In the genomic region with DNA sequence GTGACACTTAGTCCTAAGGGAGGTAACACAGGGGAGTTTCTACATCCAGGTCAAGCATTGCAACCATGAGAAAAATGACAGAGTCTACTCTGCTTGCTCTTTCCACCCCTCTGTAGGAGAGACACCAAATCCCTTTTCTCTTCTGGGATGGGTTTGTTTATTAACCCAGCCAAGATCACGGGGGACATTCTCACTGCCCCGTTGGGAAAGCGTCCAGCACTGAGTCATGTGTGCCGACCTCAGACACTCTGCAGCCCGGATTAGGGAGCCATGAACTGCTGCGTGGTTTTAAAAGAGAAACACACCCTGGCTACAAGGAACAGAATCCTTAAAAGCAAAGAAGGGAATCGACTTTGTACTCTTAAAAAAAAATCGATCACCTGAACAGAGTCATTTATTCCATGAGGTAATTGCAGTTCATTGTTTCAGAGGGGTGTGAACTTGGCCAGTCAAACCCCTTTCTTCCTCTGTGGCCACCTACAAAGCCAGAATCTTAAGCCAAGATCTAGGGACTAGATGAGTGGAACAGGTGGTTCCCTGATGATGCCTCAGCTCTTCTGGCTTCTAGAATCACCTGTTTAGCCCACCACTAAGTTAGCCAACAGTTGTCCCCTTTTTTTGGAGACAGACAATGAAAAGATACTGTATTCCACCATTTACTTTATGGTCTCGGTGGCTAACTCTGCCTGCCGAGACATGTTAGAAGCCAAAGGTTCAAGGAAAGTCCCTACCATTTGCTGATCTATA, we compare ENCODE assay signal across 14 mouse cellular contexts.
DNase-seq lines count a peak whose midpoint lies in the region; ATAC-seq and TF ChIP-seq lines count a peak whose summit lies in the region.
"Had no signal": no experiment of that assay in that cellular context is flagged by ENCODE, and none has a peak within 500 bp of the region (broad histone marks: within the 10 kb centered on the region; RNA-seq: fewer than 3 reads in every experiment).

No protein-coding gene starts in this region.

- no peaks in the 10 kb centered on the region for H3K27me3 ChIP-seq in kidney, embryonic 15.5 days
- no peaks in the 10 kb centered on the region for H3K27me3 ChIP-seq in stomach, postnatal 0 days (ENCODE audit: control insufficient read depth, insufficient read depth, low read length)
- no peaks in the 10 kb centered on the region for H3K27me3 ChIP-seq in midbrain, postnatal 0 days (ENCODE audit: insufficient read depth, low read length)
- H3K27me3 ChIP-seq: hindbrain, embryonic 15.5 days; limb, embryonic 12.5 days; midbrain, embryonic 15.5 days had no signal

- DNase-seq in lung, postnatal 10 days = peak; percentile 52
- DNase-seq in lung, adult 2 months = no peak
- DNase-seq in gastrocnemius, adult 8-10 months (ENCODE audit: low spot score in 2 of 2) = peak; percentile 29 to 58
- DNase-seq in stomach, postnatal 0 days (ENCODE audit: low spot score) = peak; percentile 55
- no peak for DNase-seq in B cell, adult 2 months
- DNase-seq in left cerebral cortex, postnatal 4 days = no peak
- no peak for DNase-seq in midbrain, postnatal 0 days (ENCODE audit: low spot score)
- DNase-seq: cerebellum, adult 11 months; thymus, postnatal 25 days had no signal

- no peak overlapping the region for H3K4me2 ChIP-seq in kidney, embryonic 15.5 days
- H3K4me2 ChIP-seq in stomach, postnatal 0 days (replicated peaks; ENCODE audit: low read depth) = no peak overlapping the region
- no peak overlapping the region for H3K4me2 ChIP-seq in midbrain, postnatal 0 days (ENCODE audit: low read depth, low read length, poor library complexity, severe bottlenecking)
- H3K4me2 ChIP-seq: hindbrain, embryonic 15.5 days; limb, embryonic 12.5 days; midbrain, embryonic 15.5 days had no signal

- 0 out of 2 replicates have a peak, but pooled peaks cover 5% of the 10 kb centered on the region for H3K36me3 ChIP-seq in kidney, embryonic 15.5 days
- no peaks in the 10 kb centered on the region for H3K36me3 ChIP-seq in stomach, postnatal 0 days (ENCODE audit: control insufficient read depth, insufficient read depth, low read length)
- peaks cover 16% of the 10 kb centered on the region; the same call in 1 of the 2 replicates for H3K36me3 ChIP-seq in midbrain, postnatal 0 days (ENCODE audit: insufficient read depth, low read length)
- H3K36me3 ChIP-seq: forebrain, embryonic 10.5 days; hindbrain, embryonic 15.5 days; limb, embryonic 12.5 days had no signal

- H3K27ac ChIP-seq in kidney, embryonic 15.5 days = 0 out of 2 replicates have a peak overlapping the region, but pooled peaks have one; percentile 25
- H3K27ac ChIP-seq in stomach, postnatal 0 days (replicated peaks) = peak overlapping the region; percentile 56
- H3K27ac ChIP-seq in midbrain, postnatal 0 days (ENCODE audit: low read depth, low read length) = no peak overlapping the region
- H3K27ac ChIP-seq: forebrain, embryonic 10.5 days; hindbrain, embryonic 15.5 days; limb, embryonic 12.5 days; midbrain, embryonic 15.5 days had no signal

- TF ChIP-seq CTCF in lung, adult 2 months (IDR thresholded peaks at IDR 0.05; ENCODE audit: insufficient read depth, low read length) = no peak
- TF ChIP-seq CTCF in stomach, postnatal 0 days (IDR thresholded peaks at IDR 0.05; ENCODE audit: low read depth) = no peak
- TF ChIP-seq CTCF in midbrain, postnatal 0 days (IDR thresholded peaks at IDR 0.05) = no peak

- intact Hi-C loops in left cerebral cortex, postnatal 4 days (cut with DNase I) = no loop called here

- no peak for TF ChIP-seq EP300 in stomach, postnatal 0 days (optimal IDR thresholded peaks at IDR 0.05)

- no peaks in the 10 kb centered on the region for H3K9me3 ChIP-seq in kidney, embryonic 15.5 days (replicated peaks)
- H3K9me3 ChIP-seq in stomach, postnatal 0 days (ENCODE audit: control insufficient read depth, low read length) = no peaks in the 10 kb centered on the region
- H3K9me3 ChIP-seq in midbrain, postnatal 0 days (ENCODE audit: low read length) = no peaks in the 10 kb centered on the region
- H3K9me3 ChIP-seq: forebrain, embryonic 10.5 days; hindbrain, embryonic 15.5 days; limb, embryonic 12.5 days; midbrain, embryonic 15.5 days had no signal

- H3K4me3 ChIP-seq in lung, adult 2 months (replicated peaks; ENCODE audit: extremely low read depth, low read depth, low read length) = no peak overlapping the region
- no peak overlapping the region for H3K4me3 ChIP-seq in kidney, embryonic 15.5 days (replicated peaks)
- H3K4me3 ChIP-seq in stomach, postnatal 0 days (ENCODE audit: low read depth, low read length) = no peak overlapping the region
- H3K4me3 ChIP-seq in midbrain, postnatal 0 days (ENCODE audit: low read depth, low read length) = no peak overlapping the region
- H3K4me3 ChIP-seq: forebrain, embryonic 10.5 days; hindbrain, embryonic 15.5 days; limb, embryonic 12.5 days; midbrain, embryonic 15.5 days had no signal

- no peak overlapping the region for H3K9ac ChIP-seq in kidney, embryonic 15.5 days
- no peak overlapping the region for H3K9ac ChIP-seq in stomach, postnatal 0 days (ENCODE audit: low read length)
- no peak overlapping the region for H3K9ac ChIP-seq in midbrain, postnatal 0 days (replicated peaks; ENCODE audit: low read length, poor library complexity, severe bottlenecking)
- H3K9ac ChIP-seq: hindbrain, embryonic 15.5 days; limb, embryonic 12.5 days; midbrain, embryonic 15.5 days had no signal

- WGBS in lung, adult 2 months = 54% methylated on average over 10 of the region's 10 CpGs
- 62% methylated on average over 10 of the region's 10 CpGs for WGBS in kidney, embryonic 15.5 days
- 37% methylated on average over 10 of the region's 10 CpGs for WGBS in stomach, postnatal 0 days
- 81% methylated on average over 10 of the region's 10 CpGs for WGBS in midbrain, postnatal 0 days

- no peak for TF ChIP-seq POLR2A in lung, adult 2 months (IDR thresholded peaks at IDR 0.05; ENCODE audit: borderline replicate concordance, extremely low read depth, low read depth, low read length)

- no peak; the same call in 1 of the 2 replicates for ATAC-seq in kidney, embryonic 15.5 days (replicated peaks; ENCODE audit: low FRiP score)
- peak; percentile 82 for ATAC-seq in stomach, postnatal 0 days (ENCODE audit: low FRiP score, low TSS enrichment)
- no peak for ATAC-seq in midbrain, postnatal 0 days (ENCODE audit: low FRiP score)
- ATAC-seq: midbrain, embryonic 15.5 days had no signal

- no peaks in the 10 kb centered on the region for H3K4me1 ChIP-seq in lung, adult 2 months (ENCODE audit: control insufficient read depth, insufficient read depth, low read length)
- peaks cover 11% of the 10 kb centered on the region for H3K4me1 ChIP-seq in kidney, embryonic 15.5 days
- no peaks in the 10 kb centered on the region for H3K4me1 ChIP-seq in stomach, postnatal 0 days (replicated peaks; ENCODE audit: control insufficient read depth, insufficient read depth)
- no peaks in the 10 kb centered on the region for H3K4me1 ChIP-seq in midbrain, postnatal 0 days (ENCODE audit: insufficient read depth, low read length)
- H3K4me1 ChIP-seq: hindbrain, embryonic 15.5 days; midbrain, embryonic 15.5 days had no signal

Comparison
In these comparisons a context has a peak if more than half of its experiments do, and no peak if none do; other contexts are left out.
1. DNase-seq: peak in lung, postnatal 10 days (single experiment), gastrocnemius, adult 8-10 months (2 of 2) and stomach, postnatal 0 days (single experiment); none in lung, adult 2 months (single experiment), B cell, adult 2 months (0 of 2), left cerebral cortex, postnatal 4 days (single experiment) and midbrain, postnatal 0 days (single experiment).